Mouse (Mus musculus): ENCODE data around the gene AC109138.7. TPM values are rescaled to one million over a fixed set of nuclear protein-coding genes. Genes with fewer than 3 reads are reported as not detected.

AC109138.7 gene
- total RNA-seq, 1 experiment, result not detected

GRCm38 (mm10) chr19:4175368-4175947 lies 38.7 kb upstream of the AC109138.7 start, which contains the start of gene Carns1:
Gene Carns1, minus strand, starts transcription at chr19:4175479.
- no peak for DNase-seq (ENCODE audit: low read depth, low spot score)
- Histone ChIP-seq H3K4me1 (ENCODE audit: control insufficient read depth in 2 of 2, insufficient read depth in 2 of 2, low read length in 2 of 2, poor library complexity in 1 of 2) (peaks cover 0 to 30% of the 10 kb centered on the region in 2 experiments; a peak in 2 of 4 replicates), H3K36me3 (ENCODE audit: control insufficient read depth, insufficient read depth, low read length, poor library complexity, severe bottlenecking) (no peaks in the 10 kb centered on the region), H3K27ac (ENCODE audit: insufficient read depth, low read depth, low read length, poor library complexity, severe bottlenecking) (no peak within 1 kb of the TSS), H3K9ac (ENCODE audit: insufficient read depth, low read depth, low read length, poor library complexity, severe bottlenecking) (no peak within 1 kb of the TSS), H3K4me3 (ENCODE audit: insufficient read depth in 1 of 2, low read depth in 1 of 2, low read length in 2 of 2, poor library complexity in 1 of 2, severe bottlenecking in 1 of 2) (0 out of 4 replicates have a peak within 1 kb of the TSS, but pooled peaks of 1 of the 2 experiments have one; percentile 21), H3K9me3 (ENCODE audit: control insufficient read depth, insufficient read depth, low read depth, low read length) (no peaks in the 10 kb centered on the region)
- in situ Hi-C loops (cut with MboI; ENCODE audit: low sequenced_read_pairs in 2 of 2, unreplicated experiment in 2 of 2), result no loop called here
- TF ChIP-seq ZC3H11A (IDR thresholded peaks at IDR 0.05; ENCODE audit: borderline replicate concordance, low read depth, low read length) (no peak), HCFC1 (IDR thresholded peaks at IDR 0.05; ENCODE audit: borderline replicate concordance, insufficient read depth, low read length) (no peak), MAFK (IDR thresholded peaks at IDR 0.05; ENCODE audit: insufficient read depth, low read depth, low read length) (no peak), ZNF384 (IDR thresholded peaks at IDR 0.05; ENCODE audit: low read depth, low read length) (no peak), CHD2 (IDR thresholded peaks at IDR 0.05; ENCODE audit: low read depth, low read length) (no peak)

DNA sequence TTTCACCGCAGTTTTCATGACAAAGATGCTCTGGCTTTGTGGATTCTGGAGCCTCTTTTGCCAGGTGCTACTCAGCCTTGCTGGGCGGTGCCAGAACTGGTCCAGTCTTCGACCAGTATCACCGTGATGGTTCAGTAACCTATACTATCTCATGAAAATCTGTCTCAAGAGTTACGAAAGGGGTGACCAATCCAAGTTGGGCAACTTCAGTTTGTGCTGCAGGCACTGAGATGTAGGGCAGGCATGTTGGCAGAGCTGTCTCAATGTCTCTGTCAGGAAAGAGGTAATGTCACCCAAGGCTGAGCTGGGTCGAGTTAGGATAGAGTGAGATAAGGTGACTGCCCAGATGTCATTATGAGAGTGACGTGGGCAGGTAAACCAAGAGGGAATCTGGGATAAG lies 33.7 kb upstream of the AC109138.7 start:
- H3K36me3 ChIP-seq (ENCODE audit: control insufficient read depth, insufficient read depth, low read length, poor library complexity, severe bottlenecking), result no peaks in the 10 kb centered on the region
- H3K9me3 ChIP-seq (ENCODE audit: control insufficient read depth, insufficient read depth, low read depth, low read length), result no peaks in the 10 kb centered on the region
- DNase-seq (ENCODE audit: low read depth, low spot score), result no peak
- H3K9ac ChIP-seq (ENCODE audit: insufficient read depth, low read depth, low read length, poor library complexity, severe bottlenecking), result no peak overlapping the region
- no peak overlapping the region for H3K4me3 ChIP-seq (ENCODE audit: insufficient read depth in 1 of 2, low read depth in 1 of 2, low read length in 2 of 2, poor library complexity in 1 of 2, severe bottlenecking in 1 of 2)
- no peak overlapping the region for H3K27ac ChIP-seq (ENCODE audit: insufficient read depth, low read depth, low read length, poor library complexity, severe bottlenecking)
- in situ Hi-C loops (cut with MboI; ENCODE audit: low sequenced_read_pairs in 2 of 2, unreplicated experiment in 2 of 2), result no loop called here
- TF ChIP-seq MAFK (IDR thresholded peaks at IDR 0.05; ENCODE audit: insufficient read depth, low read depth, low read length), result no peak
- TF ChIP-seq CHD2 (IDR thresholded peaks at IDR 0.05; ENCODE audit: low read depth, low read length), result no peak
- TF ChIP-seq ZC3H11A (IDR thresholded peaks at IDR 0.05; ENCODE audit: borderline replicate concordance, low read depth, low read length), result no peak
- TF ChIP-seq HCFC1 (IDR thresholded peaks at IDR 0.05; ENCODE audit: borderline replicate concordance, insufficient read depth, low read length), result no peak
- TF ChIP-seq ZNF384 (IDR thresholded peaks at IDR 0.05; ENCODE audit: low read depth, low read length), result no peak
- peaks cover 4 to 18% of the 10 kb centered on the region in 2 experiments; a peak in 3 of 4 replicates for H3K4me1 ChIP-seq (ENCODE audit: control insufficient read depth in 2 of 2, insufficient read depth in 2 of 2, low read length in 2 of 2, poor library complexity in 1 of 2)

GRCm38 (mm10) chr19:4181892-4182291 lies 32.3 kb upstream of the AC109138.7 start:
- Histone ChIP-seq H3K9me3 (ENCODE audit: control insufficient read depth, insufficient read depth, low read depth, low read length) (no peaks in the 10 kb centered on the region), H3K9ac (ENCODE audit: insufficient read depth, low read depth, low read length, poor library complexity, severe bottlenecking) (peak overlapping the region; percentile 13; the same call in 1 of the 2 replicates), H3K4me3 (ENCODE audit: insufficient read depth in 1 of 2, low read depth in 1 of 2, low read length in 2 of 2, poor library complexity in 1 of 2, severe bottlenecking in 1 of 2) (no peak overlapping the region), H3K27ac (ENCODE audit: insufficient read depth, low read depth, low read length, poor library complexity, severe bottlenecking) (no peak overlapping the region), H3K4me1 (ENCODE audit: control insufficient read depth in 2 of 2, insufficient read depth in 2 of 2, low read length in 2 of 2, poor library complexity in 1 of 2) (peaks cover 4 to 15% of the 10 kb centered on the region in 2 experiments; a peak in 3 of 4 replicates), H3K36me3 (ENCODE audit: control insufficient read depth, insufficient read depth, low read length, poor library complexity, severe bottlenecking) (no peaks in the 10 kb centered on the region)
- in situ Hi-C loops (cut with MboI; ENCODE audit: low sequenced_read_pairs in 2 of 2, unreplicated experiment in 2 of 2), result no loop called here
- TF ChIP-seq ZNF384 (IDR thresholded peaks at IDR 0.05; ENCODE audit: low read depth, low read length) (no peak), CHD2 (IDR thresholded peaks at IDR 0.05; ENCODE audit: low read depth, low read length) (no peak), ZC3H11A (IDR thresholded peaks at IDR 0.05; ENCODE audit: borderline replicate concordance, low read depth, low read length) (no peak), MAFK (IDR thresholded peaks at IDR 0.05; ENCODE audit: insufficient read depth, low read depth, low read length) (no peak)
- no peak for DNase-seq (ENCODE audit: low read depth, low spot score)

GRCm38 (mm10) chr19:4183689-4184088 lies 30.5 kb upstream of the AC109138.7 start:
- in situ Hi-C loops (cut with MboI; ENCODE audit: low sequenced_read_pairs in 2 of 2, unreplicated experiment in 2 of 2), result no loop called here
- no peak for DNase-seq (ENCODE audit: low read depth, low spot score)
- Histone ChIP-seq H3K9me3 (ENCODE audit: control insufficient read depth, insufficient read depth, low read depth, low read length) (no peaks in the 10 kb centered on the region), H3K27ac (ENCODE audit: insufficient read depth, low read depth, low read length, poor library complexity, severe bottlenecking) (no peak overlapping the region), H3K36me3 (ENCODE audit: control insufficient read depth, insufficient read depth, low read length, poor library complexity, severe bottlenecking) (no peaks in the 10 kb centered on the region), H3K4me3 (ENCODE audit: insufficient read depth in 1 of 2, low read depth in 1 of 2, low read length in 2 of 2, poor library complexity in 1 of 2, severe bottlenecking in 1 of 2) (no peak overlapping the region), H3K4me1 (ENCODE audit: control insufficient read depth in 2 of 2, insufficient read depth in 2 of 2, low read length in 2 of 2, poor library complexity in 1 of 2) (peaks cover 4 to 17% of the 10 kb centered on the region in 2 experiments; a peak in 3 of 4 replicates), H3K9ac (ENCODE audit: insufficient read depth, low read depth, low read length, poor library complexity, severe bottlenecking) (no peak overlapping the region)
- TF ChIP-seq ZNF384 (IDR thresholded peaks at IDR 0.05; ENCODE audit: low read depth, low read length) (no peak), ZC3H11A (IDR thresholded peaks at IDR 0.05; ENCODE audit: borderline replicate concordance, low read depth, low read length) (no peak), CHD2 (IDR thresholded peaks at IDR 0.05; ENCODE audit: low read depth, low read length) (no peak), MAFK (IDR thresholded peaks at IDR 0.05; ENCODE audit: insufficient read depth, low read depth, low read length) (no peak), HCFC1 (IDR thresholded peaks at IDR 0.05; ENCODE audit: borderline replicate concordance, insufficient read depth, low read length) (no peak)
